Mouse (Mus musculus): ENCODE data around the gene Zbtb7a. TPM values are rescaled to one million over a fixed set of nuclear protein-coding genes. Genes with fewer than 3 reads are reported as not detected.
"Not testable (repeated sequence)": the region's sequence is repeated elsewhere in the genome, so short reads cannot be mapped to it uniquely, and the experiment has no call there.

Zbtb7a gene
- total RNA-seq, 2 experiments from 2014 or later, result 23.3 to 25.9 TPM

- no peak for DNase-seq
- intact Hi-C loops (cut with DNase I), result no loop called here
- H3K27ac ChIP-seq, result no peak overlapping the region; the same call in 1 of the 2 replicates
- H3K4me3 ChIP-seq, result no peak overlapping the region
- TF ChIP-seq CTCF (IDR thresholded peaks at IDR 0.05), result no peak
Observed at GRCm38 (mm10) chr10:81161602-81162317, 26.7 kb downstream of the Zbtb7a start.

GRCm38 (mm10) chr10:81162318-81162652 is 27.3 kb downstream of the Zbtb7a start:
- no peak overlapping the region; the same call in 1 of the 2 replicates for H3K27ac ChIP-seq
- intact Hi-C loops (cut with DNase I), result no loop called here
- H3K4me3 ChIP-seq, result no peak overlapping the region
- no peak for DNase-seq
- no peak for TF ChIP-seq CTCF (IDR thresholded peaks at IDR 0.05)

- intact Hi-C loops (cut with DNase I), result no loop called here
- no peak for TF ChIP-seq CTCF (IDR thresholded peaks at IDR 0.05)
- DNase-seq, result peak; percentile 56
- Histone ChIP-seq H3K27ac (peak overlapping the region; percentile 48), H3K4me3 (no peak overlapping the region)
Observed at GRCm38 (mm10) chr10:81165118-81165517, 30.1 kb downstream of the Zbtb7a start.

GRCm38 (mm10) chr10:81167200-81168086 is 32.4 kb downstream of the Zbtb7a start, which contains the start of gene Pias4:
TSS of gene Pias4 (minus strand) at chr10:81167923.
- no peak for TF ChIP-seq CTCF (IDR thresholded peaks at IDR 0.05)
- intact Hi-C loops (cut with DNase I), result loop anchor here (2.0 kb wide), 1 partner anchor 27 kb away; no protein-coding TSS in a partner anchor
- Histone ChIP-seq H3K4me3 (peak within 1 kb of the TSS; percentile 97), H3K27ac (peak within 1 kb of the TSS; percentile 96)
- DNase-seq, result peak; percentile 100

GRCm38 (mm10) chr10:81168087-81168431 is 33.0 kb downstream of the Zbtb7a start:
- intact Hi-C loops (cut with DNase I), result no loop called here
- H3K27ac ChIP-seq, result peak overlapping the region; percentile 96
- peak overlapping the region; percentile 97 for H3K4me3 ChIP-seq
- DNase-seq, result no peak
- no peak for TF ChIP-seq CTCF (IDR thresholded peaks at IDR 0.05)

GRCm38 (mm10) chr10:81168521-81169244 is 33.7 kb downstream of the Zbtb7a start:
- H3K4me3 ChIP-seq, result peak overlapping the region; percentile 97
- intact Hi-C loops (cut with DNase I), result no loop called here
- TF ChIP-seq CTCF (IDR thresholded peaks at IDR 0.05), result no peak
- peak; percentile 91 for DNase-seq
- peak overlapping the region; percentile 96 for H3K27ac ChIP-seq

- not testable (repeated sequence) for DNase-seq
Observed at GRCm38 (mm10) chr10:81169411-81169900, 34.4 kb downstream of the Zbtb7a start.

GRCm38 (mm10) chr10:81173132-81173531 is 38.1 kb downstream of the Zbtb7a start:
- peak; percentile 90 for DNase-seq
- intact Hi-C loops (cut with DNase I), result loop anchor here (10.0 kb wide), 1 partner anchor 248 kb away; no protein-coding TSS in a partner anchor

More at GRCm38 (mm10) chr10:81169411-81169900, 34.4 kb downstream of the Zbtb7a start:
- H3K27ac ChIP-seq, result peak overlapping the region; percentile 80
- H3K4me3 ChIP-seq, result peak overlapping the region; percentile 37
- intact Hi-C loops (cut with DNase I), result not testable (repeated sequence)

GRCm38 (mm10) chr10:81174617-81175344 is 39.8 kb downstream of the Zbtb7a start:
- intact Hi-C loops (cut with DNase I), result loop anchor here (2.0 to 10.0 kb wide), 4 partner anchors 42 to 272 kb away; partner anchors contain the start of gene Timm13

More at GRCm38 (mm10) chr10:81173132-81173531, 38.1 kb downstream of the Zbtb7a start:
- H3K27ac ChIP-seq, result peak overlapping the region; percentile 91
- peak; percentile 95 for TF ChIP-seq CTCF (IDR thresholded peaks at IDR 0.05)
- peak overlapping the region; percentile 64 for H3K4me3 ChIP-seq

GRCm38 (mm10) chr10:81175345-81175701 is 40.3 kb downstream of the Zbtb7a start:
- not testable (repeated sequence) for DNase-seq
- intact Hi-C loops (cut with DNase I), result loop anchor here (2.0 to 10.0 kb wide), 4 partner anchors 43 to 273 kb away; partner anchors contain the start of gene Timm13
- Histone ChIP-seq H3K4me3 (peak overlapping the region; percentile 91), H3K27ac (peak overlapping the region; percentile 91)

More at GRCm38 (mm10) chr10:81174617-81175344, 39.8 kb downstream of the Zbtb7a start:
- TF ChIP-seq CTCF (IDR thresholded peaks at IDR 0.05), result peak; percentile 98
- DNase-seq, result peak; percentile 89
- H3K27ac ChIP-seq, result peak overlapping the region; percentile 91
- H3K4me3 ChIP-seq, result peak overlapping the region; percentile 91

GRCm38 (mm10) chr10:81175936-81176465 is 41.0 kb downstream of the Zbtb7a start:
- Histone ChIP-seq H3K27ac (peak overlapping the region; percentile 91), H3K4me3 (peak overlapping the region; percentile 91)
- DNase-seq, result peak; percentile 62
- no peak for TF ChIP-seq CTCF (IDR thresholded peaks at IDR 0.05)
- intact Hi-C loops (cut with DNase I), result loop anchor here (2.0 to 10.0 kb wide), 4 partner anchors 44 to 274 kb away; partner anchors contain the start of gene Timm13

Measured in gastrocnemius, adult 2 months (tissue).